8 mouse cellular contexts compared by ENCODE assay signal in the genomic region with DNA sequence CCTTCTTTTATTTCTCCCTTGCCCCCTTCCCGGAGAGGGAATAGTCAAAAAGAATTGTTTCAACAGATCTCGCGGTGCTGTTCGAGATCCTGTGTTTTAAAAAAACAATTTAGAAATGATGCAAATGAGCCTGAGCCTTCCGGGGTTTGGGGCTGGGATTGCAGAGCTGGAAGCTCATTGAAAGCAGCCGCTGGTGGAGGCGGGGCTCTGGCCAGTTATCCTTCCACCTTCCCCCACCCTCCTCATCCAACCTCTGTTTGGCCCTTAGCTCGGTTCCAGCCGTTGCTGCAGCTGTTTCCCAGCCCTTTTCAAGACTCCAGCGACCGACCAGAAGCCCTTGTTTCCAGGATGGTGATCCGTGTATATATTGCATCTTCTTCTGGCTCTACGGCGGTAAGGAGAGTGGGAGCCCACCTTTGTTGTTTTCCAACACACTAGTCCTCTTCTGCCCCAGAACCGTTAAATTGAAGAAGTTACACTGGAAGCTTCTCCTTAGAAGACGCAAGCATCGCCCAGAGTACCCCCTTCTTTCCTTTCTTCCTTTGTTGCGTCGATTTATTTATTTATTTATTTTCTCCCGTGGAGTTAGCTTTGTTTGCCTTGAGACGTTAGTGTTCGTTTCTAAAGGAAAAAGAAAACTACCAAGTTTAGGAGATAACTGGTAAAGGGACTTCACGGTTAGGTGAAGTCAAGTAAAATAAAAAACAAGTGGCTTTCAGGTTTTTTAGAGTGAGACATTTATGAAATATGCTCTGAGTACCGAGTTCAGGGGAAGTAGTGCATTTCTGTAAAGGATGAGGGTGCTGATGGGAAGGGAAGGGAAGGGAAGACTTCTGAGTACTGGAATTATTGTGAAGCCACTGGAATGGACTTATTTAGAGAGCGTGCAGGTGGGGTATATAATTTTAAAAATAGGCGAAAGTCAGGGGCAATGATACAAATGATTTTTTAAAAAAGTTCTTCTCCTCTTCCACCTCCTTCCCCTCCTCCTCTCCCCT. TPM values are rescaled to one million over a fixed set of nuclear protein-coding genes. Genes with fewer than 3 reads are reported as not detected.
DNase-seq lines count a peak whose midpoint lies in the region; ATAC-seq and TF ChIP-seq lines count a peak whose summit lies in the region.

A gene (plus strand): TSS at position 121 of the 998 bp plus-strand sequence.

- no peaks in the 10 kb centered on the region for H3K36me3 ChIP-seq in embryonic facial prominence, embryonic 15.5 days

- peak within 1 kb of the TSS; percentile 75 for H3K4me3 ChIP-seq in bone marrow, adult 2 months (replicated peaks; ENCODE audit: control insufficient read depth, low read depth, low read length)
- H3K4me3 ChIP-seq in embryonic facial prominence, embryonic 15.5 days (replicated peaks): peak within 1 kb of the TSS; percentile 56

- peak within 1 kb of the TSS; percentile 39 for H3K4me2 ChIP-seq in embryonic facial prominence, embryonic 15.5 days (replicated peaks)

- H3K27me3 ChIP-seq in embryonic facial prominence, embryonic 15.5 days: no peaks in the 10 kb centered on the region

- no peak for TF ChIP-seq CTCF in bone marrow, adult 2 months (IDR thresholded peaks at IDR 0.05; ENCODE audit: control insufficient read depth, insufficient read depth, low read length)

- ATAC-seq in embryonic facial prominence, embryonic 15.5 days (ENCODE audit: insufficient number of reproducible peaks, low FRiP score, low TSS enrichment, low read depth): peak; percentile 91

- 11% methylated on average over 26 of the region's 26 CpGs for WGBS in bone marrow, adult 2 months
- WGBS in embryonic facial prominence, embryonic 15.5 days: 16% methylated on average over 26 of the region's 26 CpGs

- peak; percentile 42; the same call in 1 of the 2 replicates for TF ChIP-seq POLR2A in bone marrow, adult 2 months (IDR thresholded peaks at IDR 0.05; ENCODE audit: borderline replicate concordance, control insufficient read depth, low read depth, low read length)

- peak; percentile 53 to 59 for DNase-seq in B cell, adult 2 months
- peak; percentile 75 for DNase-seq in heart, adult 8-10 months (ENCODE audit: low spot score)
- peak; percentile 81 for DNase-seq in kidney, adult 9 months
- DNase-seq in liver: peak; percentile 84
- DNase-seq in monocyte, adult 2 months (ENCODE audit: low read depth in 1 of 2, low spot score in 2 of 2): peak; percentile 20 to 37
- peak; percentile 58 to 72 for DNase-seq in spleen, postnatal 4 days (ENCODE audit: low spot score in 2 of 2)

- H3K9ac ChIP-seq in embryonic facial prominence, embryonic 15.5 days: peak within 1 kb of the TSS; percentile 26

- H3K27ac ChIP-seq in bone marrow, adult 2 months (ENCODE audit: control insufficient read depth, insufficient read depth, low read depth, low read length, poor library complexity): peak within 1 kb of the TSS; percentile 39; the same call in 1 of the 2 replicates
- peak within 1 kb of the TSS; percentile 90 for H3K27ac ChIP-seq in embryonic facial prominence, embryonic 15.5 days (replicated peaks)

- H3K4me1 ChIP-seq in bone marrow, adult 2 months (ENCODE audit: control insufficient read depth, insufficient read depth, low read length): no peaks in the 10 kb centered on the region
- no peaks in the 10 kb centered on the region for H3K4me1 ChIP-seq in embryonic facial prominence, embryonic 15.5 days

- H3K9me3 ChIP-seq in embryonic facial prominence, embryonic 15.5 days (replicated peaks): no peaks in the 10 kb centered on the region

RNA-seq across cellular contexts. Expression of the gene that starts here (rescaled TPM):
- polyA plus RNA-seq in bone marrow, adult 2 months (2011; ENCODE audit: insufficient read depth, insufficient read length, low replicate concordance, missing spikeins): 31.2 and 42.1 TPM in 2 replicates
- polyA plus RNA-seq in embryonic facial prominence, embryonic 15.5 days (2015; fragmentation: Nextera tagmentation; extraction: Ambion mirVana): 135 and 137 TPM in 2 replicates
- 10 to 100 TPM; 26.3 to 36.2 (median 31.2) TPM for total RNA-seq in heart, adult 8-10 months (2022)

Comparison
In these comparisons a context has a peak if more than half of its experiments do, and no peak if none do; other contexts are left out.
1. Peak in every context shown above with its lines: DNase-seq, ATAC-seq, H3K4me3 ChIP-seq and H3K27ac ChIP-seq.
2. DNase-seq: peak in every context shown above with its lines; median percentile 84 in liver; 81 in kidney, adult 9 months; 75 in heart, adult 8-10 months; 65 in spleen, postnatal 4 days; 56 in B cell, adult 2 months; 28 in monocyte, adult 2 months.